ENCODE assay signal across 13 mouse cellular contexts in the genomic region with DNA sequence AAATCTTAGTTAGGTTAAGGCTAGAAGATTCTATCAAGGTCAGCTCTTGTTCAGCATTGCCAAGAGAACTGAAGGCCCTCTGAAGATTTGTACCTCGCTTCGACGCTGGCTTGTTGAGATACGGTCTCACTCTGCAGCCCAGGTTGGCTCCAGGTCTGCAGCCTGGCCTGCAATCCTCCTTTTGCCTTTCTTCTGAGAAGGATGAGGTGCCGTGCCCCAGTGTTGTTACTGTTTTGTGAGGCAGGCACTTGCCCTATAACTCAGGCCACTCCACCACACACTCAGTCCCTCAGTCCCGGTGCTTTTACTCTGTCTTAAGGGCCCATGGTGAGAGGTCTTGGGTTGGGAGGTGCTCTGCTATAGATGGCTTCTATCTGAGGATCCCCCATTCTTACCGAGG. TPM values are rescaled to one million over a fixed set of nuclear protein-coding genes. Genes with fewer than 3 reads are reported as not detected.
DNase-seq lines count a peak whose midpoint lies in the region; ATAC-seq lines count a peak whose summit lies in the region.
"Had no signal": no experiment of that assay in that cellular context is flagged by ENCODE, and none has a peak within 500 bp of the region (broad histone marks: within the 10 kb centered on the region; RNA-seq: fewer than 3 reads in every experiment).

No protein-coding gene starts in this region.

- no peak for DNase-seq in embryonic facial prominence, embryonic 10.5 days (ENCODE audit: low spot score)
- DNase-seq in kidney, postnatal 4 days = no peak
- no peak for DNase-seq in adipocyte (ENCODE audit: low spot score)
- DNase-seq: cerebellum, postnatal 10 days; kidney, adult 8-10 months; lung, embryonic 14.5 days had no signal

- peaks cover 32% of the 10 kb centered on the region for H3K4me1 ChIP-seq in embryonic facial prominence, embryonic 13.5 days
- peaks cover 27% of the 10 kb centered on the region for H3K4me1 ChIP-seq in embryonic facial prominence, embryonic 10.5 days
- H3K4me1 ChIP-seq in kidney, embryonic 15.5 days = peaks cover 55% of the 10 kb centered on the region
- peaks cover 78% of the 10 kb centered on the region for H3K4me1 ChIP-seq in megakaryocyte, embryonic 14.5 days
- H3K4me1 ChIP-seq in stomach, embryonic 15.5 days = peaks cover 38% of the 10 kb centered on the region

- no peak overlapping the region for H3K27ac ChIP-seq in embryonic facial prominence, embryonic 13.5 days
- H3K27ac ChIP-seq in embryonic facial prominence, embryonic 10.5 days (replicated peaks) = no peak overlapping the region
- H3K27ac ChIP-seq in kidney, embryonic 15.5 days = peak overlapping the region; percentile 29; the same call in 1 of the 2 replicates
- no peak overlapping the region for H3K27ac ChIP-seq in stomach, embryonic 15.5 days
- H3K27ac ChIP-seq: midbrain, embryonic 13.5 days had no signal

- no peak for ATAC-seq in embryonic facial prominence, embryonic 13.5 days (ENCODE audit: insufficient number of reproducible peaks, insufficient read depth, low FRiP score, low TSS enrichment, low read depth)
- no peak for ATAC-seq in kidney, embryonic 15.5 days (replicated peaks; ENCODE audit: low FRiP score)
- no peak for ATAC-seq in megakaryocyte, adult 5-6 weeks (ENCODE audit: poor library complexity, severe bottlenecking)
- no peak for ATAC-seq in stomach, embryonic 15.5 days (ENCODE audit: insufficient read depth, low FRiP score, low read depth)
- ATAC-seq: midbrain, embryonic 13.5 days had no signal

- WGBS in embryonic facial prominence, embryonic 13.5 days = 92% methylated on average over 7 of the region's 7 CpGs
- WGBS in embryonic facial prominence, embryonic 10.5 days = 92% methylated on average over 7 of the region's 7 CpGs
- 74% methylated on average over 7 of the region's 7 CpGs for WGBS in kidney, embryonic 15.5 days
- 84% methylated on average over 7 of the region's 7 CpGs for WGBS in stomach, embryonic 15.5 days

- no peaks in the 10 kb centered on the region for H3K36me3 ChIP-seq in embryonic facial prominence, embryonic 13.5 days
- peaks cover 4% of the 10 kb centered on the region; the same call in 1 of the 2 replicates for H3K36me3 ChIP-seq in embryonic facial prominence, embryonic 10.5 days (replicated peaks)
- no peaks in the 10 kb centered on the region for H3K36me3 ChIP-seq in kidney, embryonic 15.5 days
- peaks cover 53% of the 10 kb centered on the region for H3K36me3 ChIP-seq in megakaryocyte, embryonic 14.5 days (replicated peaks; ENCODE audit: low read length)
- H3K36me3 ChIP-seq in stomach, embryonic 15.5 days = no peaks in the 10 kb centered on the region
- H3K36me3 ChIP-seq: midbrain, embryonic 13.5 days had no signal

- no peak overlapping the region for H3K9ac ChIP-seq in embryonic facial prominence, embryonic 13.5 days
- H3K9ac ChIP-seq in kidney, embryonic 15.5 days = no peak overlapping the region
- H3K9ac ChIP-seq in stomach, embryonic 15.5 days = no peak overlapping the region
- H3K9ac ChIP-seq: lung, embryonic 14.5 days; midbrain, embryonic 13.5 days had no signal

- H3K4me3 ChIP-seq in embryonic facial prominence, embryonic 13.5 days = no peak overlapping the region
- H3K4me3 ChIP-seq in embryonic facial prominence, embryonic 10.5 days = no peak overlapping the region
- H3K4me3 ChIP-seq in kidney, embryonic 15.5 days (replicated peaks) = no peak overlapping the region
- H3K4me3 ChIP-seq in megakaryocyte, embryonic 14.5 days (replicated peaks) = peak overlapping the region; percentile 96
- peak overlapping the region; percentile 75; the same call in 1 of the 2 replicates for H3K4me3 ChIP-seq in stomach, embryonic 15.5 days (replicated peaks)
- H3K4me3 ChIP-seq: midbrain, embryonic 13.5 days had no signal

- H3K9me3 ChIP-seq in embryonic facial prominence, embryonic 13.5 days = no peaks in the 10 kb centered on the region
- H3K9me3 ChIP-seq in embryonic facial prominence, embryonic 10.5 days = no peaks in the 10 kb centered on the region
- no peaks in the 10 kb centered on the region for H3K9me3 ChIP-seq in kidney, embryonic 15.5 days (replicated peaks)
- H3K9me3 ChIP-seq in megakaryocyte, embryonic 14.5 days = peaks cover 5% of the 10 kb centered on the region
- H3K9me3 ChIP-seq in stomach, embryonic 15.5 days = no peaks in the 10 kb centered on the region
- H3K9me3 ChIP-seq: midbrain, embryonic 13.5 days had no signal

- H3K4me2 ChIP-seq in embryonic facial prominence, embryonic 13.5 days = peak overlapping the region; percentile 85
- peak overlapping the region; percentile 86 for H3K4me2 ChIP-seq in kidney, embryonic 15.5 days
- H3K4me2 ChIP-seq in stomach, embryonic 15.5 days = peak overlapping the region; percentile 69
- H3K4me2 ChIP-seq: midbrain, embryonic 13.5 days had no signal

- H3K27me3 ChIP-seq in embryonic facial prominence, embryonic 13.5 days = no peaks in the 10 kb centered on the region
- peaks cover 10% of the 10 kb centered on the region; the same call in 1 of the 2 replicates for H3K27me3 ChIP-seq in embryonic facial prominence, embryonic 10.5 days (replicated peaks; ENCODE audit: low read depth, poor library complexity, severe bottlenecking)
- no peaks in the 10 kb centered on the region for H3K27me3 ChIP-seq in kidney, embryonic 15.5 days
- no peaks in the 10 kb centered on the region for H3K27me3 ChIP-seq in megakaryocyte, embryonic 14.5 days (replicated peaks)
- no peaks in the 10 kb centered on the region for H3K27me3 ChIP-seq in stomach, embryonic 15.5 days (replicated peaks)

RNA-seq across cellular contexts. Expression of gene Tmbim1, which starts 3.2 kb away (rescaled TPM):
- 28.4 and 29.4 TPM in 2 replicates for polyA plus RNA-seq in embryonic facial prominence, embryonic 13.5 days (2015; fragmentation: Nextera tagmentation; extraction: Ambion mirVana)
- polyA plus RNA-seq in embryonic facial prominence, embryonic 10.5 days (2016; fragmentation: Nextera tagmentation; extraction: Ambion mirVana) = 12.4 and 12.5 TPM in 2 replicates
- polyA plus RNA-seq in kidney, embryonic 15.5 days (2015; fragmentation: Nextera tagmentation; extraction: Ambion mirVana) = 25.6 and 31.2 TPM in 2 replicates
- polyA plus RNA-seq in megakaryocyte, embryonic 14.5 days (2012; ENCODE audit: insufficient read depth, low replicate concordance) = 128 and 140 TPM in 2 replicates
- 13.6 and 15.5 TPM in 2 replicates for total RNA-seq in megakaryocyte, adult 5-6 weeks (2015)
- total RNA-seq in megakaryocyte, adult 5-6 weeks (2017) = 11.3 and 13.8 TPM in 2 replicates
- polyA plus RNA-seq in stomach, embryonic 15.5 days (2015; fragmentation: Nextera tagmentation; extraction: Ambion mirVana) = 68.3 and 73.4 TPM in 2 replicates

RNA-seq across cellular contexts. Expression of gene Pnkd, which starts 17.5 kb away (rescaled TPM):
- polyA plus RNA-seq in embryonic facial prominence, embryonic 13.5 days (2015; fragmentation: Nextera tagmentation; extraction: Ambion mirVana) = 95.1 and 112 TPM in 2 replicates
- polyA plus RNA-seq in embryonic facial prominence, embryonic 10.5 days (2016; fragmentation: Nextera tagmentation; extraction: Ambion mirVana) = 108 and 109 TPM in 2 replicates
- 138 and 139 TPM in 2 replicates for polyA plus RNA-seq in kidney, embryonic 15.5 days (2015; fragmentation: Nextera tagmentation; extraction: Ambion mirVana)
- polyA plus RNA-seq in megakaryocyte, embryonic 14.5 days (2012; ENCODE audit: insufficient read depth, low replicate concordance) = 113 and 116 TPM in 2 replicates
- 23.5 and 23.6 TPM in 2 replicates for total RNA-seq in megakaryocyte, adult 5-6 weeks (2015)
- total RNA-seq in megakaryocyte, adult 5-6 weeks (2017) = 7.7 and 8.9 TPM in 2 replicates
- 117 and 124 TPM in 2 replicates for polyA plus RNA-seq in stomach, embryonic 15.5 days (2015; fragmentation: Nextera tagmentation; extraction: Ambion mirVana)

RNA-seq across cellular contexts. Expression of gene Aamp, which starts 17.7 kb away (rescaled TPM):
- 224 and 225 TPM in 2 replicates for polyA plus RNA-seq in embryonic facial prominence, embryonic 13.5 days (2015; fragmentation: Nextera tagmentation; extraction: Ambion mirVana)
- 259 and 262 TPM in 2 replicates for polyA plus RNA-seq in embryonic facial prominence, embryonic 10.5 days (2016; fragmentation: Nextera tagmentation; extraction: Ambion mirVana)
- 267 and 283 TPM in 2 replicates for polyA plus RNA-seq in kidney, embryonic 15.5 days (2015; fragmentation: Nextera tagmentation; extraction: Ambion mirVana)
- polyA plus RNA-seq in megakaryocyte, embryonic 14.5 days (2012; ENCODE audit: insufficient read depth, low replicate concordance) = 180 and 228 TPM in 2 replicates
- total RNA-seq in megakaryocyte, adult 5-6 weeks (2015) = 27.8 and 33.6 TPM in 2 replicates
- 48.2 and 59.5 TPM in 2 replicates for total RNA-seq in megakaryocyte, adult 5-6 weeks (2017)
- 229 and 235 TPM in 2 replicates for polyA plus RNA-seq in stomach, embryonic 15.5 days (2015; fragmentation: Nextera tagmentation; extraction: Ambion mirVana)

RNA-seq across cellular contexts. Expression of gene Gpbar1, which starts 23.9 kb away (rescaled TPM):
- polyA plus RNA-seq in embryonic facial prominence, embryonic 13.5 days (2015; fragmentation: Nextera tagmentation; extraction: Ambion mirVana) = 0.20 and 0.33 TPM in 2 replicates
- 0.41 and 0.70 TPM in 2 replicates for polyA plus RNA-seq in embryonic facial prominence, embryonic 10.5 days (2016; fragmentation: Nextera tagmentation; extraction: Ambion mirVana)
- 1.7 and 2.1 TPM in 2 replicates for polyA plus RNA-seq in kidney, embryonic 15.5 days (2015; fragmentation: Nextera tagmentation; extraction: Ambion mirVana)
- 0.28 TPM in 1 of 2 replicates, not detected in the other for polyA plus RNA-seq in megakaryocyte, embryonic 14.5 days (2012; ENCODE audit: insufficient read depth, low replicate concordance)
- total RNA-seq in megakaryocyte, adult 5-6 weeks (2015) = not detected in 2 replicates
- not detected in 2 replicates for total RNA-seq in megakaryocyte, adult 5-6 weeks (2017)
- polyA plus RNA-seq in stomach, embryonic 15.5 days (2015; fragmentation: Nextera tagmentation; extraction: Ambion mirVana) = 1.1 and 1.3 TPM in 2 replicates
- total RNA-seq: granulocyte monocyte progenitor cell, adult 5-6 weeks had no signal

RNA-seq across cellular contexts. Expression of gene Catip, which starts 59.7 kb away (rescaled TPM):
- polyA plus RNA-seq in embryonic facial prominence, embryonic 13.5 days (2015; fragmentation: Nextera tagmentation; extraction: Ambion mirVana) = 0.63 and 0.77 TPM in 2 replicates
- 0.22 and 0.28 TPM in 2 replicates for polyA plus RNA-seq in embryonic facial prominence, embryonic 10.5 days (2016; fragmentation: Nextera tagmentation; extraction: Ambion mirVana)
- polyA plus RNA-seq in kidney, embryonic 15.5 days (2015; fragmentation: Nextera tagmentation; extraction: Ambion mirVana) = 0.67 and 0.82 TPM in 2 replicates
- 0.59 TPM in 1 of 2 replicates, not detected in the other for polyA plus RNA-seq in megakaryocyte, embryonic 14.5 days (2012; ENCODE audit: insufficient read depth, low replicate concordance)
- total RNA-seq in megakaryocyte, adult 5-6 weeks (2015) = 0.07 TPM in 1 of 2 replicates, not detected in the other
- 0.26 TPM in 1 of 2 replicates, not detected in the other for total RNA-seq in megakaryocyte, adult 5-6 weeks (2017)
- polyA plus RNA-seq in stomach, embryonic 15.5 days (2015; fragmentation: Nextera tagmentation; extraction: Ambion mirVana) = 0.53 and 0.55 TPM in 2 replicates
- total RNA-seq: granulocyte monocyte progenitor cell, adult 5-6 weeks had no signal

Comparison
In these comparisons a context has a peak if more than half of its experiments do, and no peak if none do; other contexts are left out.
1. H3K4me3 ChIP-seq: peak in megakaryocyte, embryonic 14.5 days (single experiment) and stomach, embryonic 15.5 days (single experiment); none in embryonic facial prominence, embryonic 13.5 days (single experiment), embryonic facial prominence, embryonic 10.5 days (single experiment) and kidney, embryonic 15.5 days (single experiment).
2. Peak in every context shown above with its lines, with median percentiles within 50 percentile points of each other: H3K4me2 ChIP-seq.